Mouse (Mus musculus): ENCODE measurements around the gene Tmcc3.

The Tmcc3 gene

DNA sequence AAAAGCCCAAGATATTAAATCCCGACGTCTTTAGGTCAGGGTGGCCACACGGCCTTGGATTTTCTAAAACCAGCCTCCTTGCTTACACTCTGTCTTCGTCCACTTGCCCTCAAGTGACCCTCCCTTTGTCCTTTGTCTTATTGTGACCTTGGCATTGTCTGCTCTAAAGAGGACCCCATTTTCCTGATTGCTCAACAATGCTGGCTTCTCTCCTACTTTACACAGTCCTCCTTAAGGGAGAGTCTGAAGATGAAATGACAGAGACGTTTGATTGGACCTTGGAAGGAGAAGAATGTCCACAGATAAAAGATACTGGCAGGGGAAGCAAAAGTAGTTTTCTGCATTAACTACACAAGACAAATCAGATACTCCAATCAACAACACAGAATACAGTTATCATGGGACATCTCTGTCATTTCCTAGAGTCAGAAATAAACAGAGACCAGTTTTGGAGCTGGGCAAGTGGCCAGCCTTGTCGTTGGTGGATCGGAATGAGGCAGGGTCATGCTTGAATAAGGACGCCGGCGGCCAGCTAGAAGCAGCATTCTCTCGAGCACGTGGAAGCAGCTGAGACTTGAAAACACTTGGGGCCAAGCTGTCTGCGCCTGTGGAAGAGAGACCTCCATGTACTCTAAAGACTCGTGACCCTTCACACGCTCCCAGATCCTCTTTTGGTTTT lies 150.8 kb downstream of the Tmcc3 start:
- in situ Hi-C loops (cut with MboI; ENCODE audit: unreplicated experiment in 2 of 2): no loop called here

- in situ Hi-C loops (cut with MboI; ENCODE audit: unreplicated experiment in 2 of 2): no loop called here
These were observed 151.7 kb downstream of the Tmcc3 start for GRCm38 (mm10) chr10:94463410-94463809.

DNA sequence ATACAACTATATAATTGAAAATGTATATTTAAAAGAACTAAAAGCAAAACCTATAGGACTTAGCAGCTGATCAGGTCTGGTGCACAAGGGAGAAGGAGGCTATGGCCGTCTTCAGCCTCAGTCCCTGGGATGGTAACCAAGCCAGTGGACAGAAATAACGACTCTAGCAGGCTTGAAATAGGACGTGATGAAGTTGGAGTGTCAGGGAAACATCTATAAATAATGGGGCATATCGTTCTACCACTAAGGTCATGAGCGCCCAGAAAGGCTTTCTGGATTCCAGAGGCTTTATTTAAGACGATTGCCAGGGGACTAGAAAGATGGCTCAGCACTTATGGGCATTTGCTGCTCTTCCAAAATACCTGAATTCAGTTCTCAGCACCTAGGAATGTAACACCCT lies 153.9 kb downstream of the Tmcc3 start:
- in situ Hi-C loops (cut with MboI; ENCODE audit: unreplicated experiment in 2 of 2): no loop called here

GRCm38 (mm10) chr10:94466313-94466712 lies 154.6 kb downstream of the Tmcc3 start:
- in situ Hi-C loops (cut with MboI; ENCODE audit: unreplicated experiment in 2 of 2): no loop called here

DNA sequence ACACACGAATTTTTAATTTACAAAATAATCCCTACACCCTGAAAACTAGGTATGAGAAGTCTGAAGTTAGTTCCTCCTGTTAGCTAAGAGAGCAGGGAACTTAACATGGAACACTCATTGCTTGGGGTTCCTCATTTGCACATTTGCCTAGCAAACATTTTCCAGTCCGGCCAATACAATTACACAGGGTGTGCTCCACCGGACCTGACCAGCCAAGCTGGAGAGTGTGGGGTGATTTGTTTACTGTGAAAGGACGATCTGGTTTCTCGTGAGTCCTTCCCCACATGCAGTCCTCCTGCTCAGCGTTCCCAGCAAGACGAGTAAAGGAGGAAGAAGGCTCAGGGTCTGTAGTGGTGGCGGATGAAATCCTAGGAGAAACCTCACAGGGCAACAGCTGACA lies 159.7 kb downstream of the Tmcc3 start:
- in situ Hi-C loops (cut with MboI; ENCODE audit: unreplicated experiment in 2 of 2): no loop called here

GRCm38 (mm10) chr10:94473501-94473900 lies 161.8 kb downstream of the Tmcc3 start:
- in situ Hi-C loops (cut with MboI; ENCODE audit: unreplicated experiment in 2 of 2): no loop called here

DNA sequence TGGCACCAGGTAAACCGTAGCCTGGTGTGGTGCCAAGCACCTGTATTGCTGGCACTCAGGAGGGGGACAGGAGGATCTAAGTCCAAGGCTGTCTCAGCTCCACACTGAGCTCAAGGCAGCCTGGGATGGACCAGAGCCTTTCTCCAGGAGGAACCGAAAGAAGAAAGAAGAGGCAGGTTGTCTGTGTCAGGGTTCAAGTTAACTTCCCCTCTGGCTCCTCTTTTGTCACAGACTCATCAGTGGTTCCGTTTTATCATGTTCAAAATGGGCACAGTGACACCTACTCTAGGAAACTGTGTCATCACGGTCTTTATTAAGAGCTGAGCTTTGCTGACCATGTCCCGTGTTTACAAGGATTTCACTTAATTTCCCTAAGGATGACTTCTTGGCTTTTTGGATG lies 162.4 kb downstream of the Tmcc3 start:
- in situ Hi-C loops (cut with MboI; ENCODE audit: unreplicated experiment in 2 of 2): no loop called here

GRCm38 (mm10) chr10:94477366-94478225 lies 165.8 kb downstream of the Tmcc3 start:
- in situ Hi-C loops (cut with MboI; ENCODE audit: unreplicated experiment in 2 of 2): no loop called here

DNA sequence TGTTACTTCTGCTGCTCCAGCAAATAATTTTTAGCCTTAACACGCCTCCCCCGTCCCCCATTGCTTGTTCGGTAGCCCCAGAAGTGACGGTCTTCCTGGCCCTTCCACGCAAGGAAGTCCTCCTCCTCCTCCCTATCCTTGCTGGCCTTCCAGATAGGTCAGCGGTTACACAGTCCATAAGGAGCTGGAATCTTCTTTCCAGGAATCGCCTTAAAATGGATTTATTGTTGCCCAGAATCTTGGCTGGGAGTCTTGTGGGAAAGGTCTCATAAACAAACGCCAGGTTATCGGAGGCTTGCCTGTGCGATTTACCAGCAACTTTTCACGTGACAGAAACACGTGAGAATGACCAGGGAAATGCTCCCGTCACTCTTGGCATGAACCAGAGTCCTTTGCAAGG lies 167.9 kb downstream of the Tmcc3 start:
- in situ Hi-C loops (cut with MboI; ENCODE audit: unreplicated experiment in 2 of 2): no loop called here

DNA sequence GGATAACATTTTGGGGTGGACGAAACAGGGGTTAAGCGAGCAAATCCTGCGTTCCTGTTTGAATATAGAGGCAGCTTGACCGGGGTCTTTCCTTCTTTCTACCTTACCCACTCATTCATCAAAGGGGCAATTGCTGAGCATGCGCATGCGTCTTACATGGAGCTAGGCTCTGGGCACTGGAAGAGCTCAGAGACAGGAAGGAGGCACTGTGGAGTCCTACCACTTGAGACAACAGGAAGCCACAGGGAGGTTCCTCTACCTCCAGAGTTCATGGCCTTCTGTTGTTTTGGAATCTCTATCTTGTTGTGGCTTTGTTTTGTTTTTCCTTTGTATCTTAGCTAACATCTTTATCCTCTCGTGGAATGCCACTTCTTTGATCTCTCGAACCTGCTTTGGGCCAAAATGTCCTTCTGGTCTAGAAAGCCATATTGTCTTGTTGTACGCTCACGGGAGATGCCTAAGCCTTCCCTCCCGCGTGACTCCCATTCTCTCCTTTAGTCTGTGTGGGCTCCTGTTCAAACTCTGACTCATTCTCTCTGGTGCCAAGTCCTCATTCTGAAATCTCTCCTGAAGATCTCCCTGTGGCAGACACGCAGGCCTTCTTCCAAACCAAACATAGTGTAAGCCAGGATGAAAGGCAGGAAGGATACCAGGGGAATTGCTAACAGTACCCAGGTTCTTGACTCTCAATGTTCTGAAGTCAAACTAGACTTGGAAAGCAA lies 168.8 kb downstream of the Tmcc3 start:
- in situ Hi-C loops (cut with MboI; ENCODE audit: unreplicated experiment in 2 of 2): no loop called here

- in situ Hi-C loops (cut with MboI; ENCODE audit: unreplicated experiment in 2 of 2): no loop called here
These were observed 169.9 kb downstream of the Tmcc3 start for GRCm38 (mm10) chr10:94481613-94482012.

DNA sequence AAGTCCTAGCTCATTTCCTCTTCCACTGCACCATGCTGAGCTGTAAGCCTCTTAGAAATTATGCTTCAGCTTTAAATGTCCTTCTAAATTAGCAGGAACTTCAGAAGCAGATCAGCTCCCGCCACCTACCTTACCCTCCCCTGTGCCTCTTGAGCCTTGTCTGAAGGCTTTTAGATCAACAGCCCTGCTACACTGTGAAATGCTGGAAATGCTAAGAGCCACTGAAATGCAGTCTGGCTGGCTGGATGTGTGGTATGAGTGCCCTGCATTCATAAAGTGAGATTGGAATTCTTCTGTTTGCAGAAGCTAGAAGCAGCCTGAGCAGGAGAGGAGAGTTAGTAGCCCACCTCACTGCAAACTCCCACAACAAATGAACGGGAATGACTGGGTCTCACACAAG lies 174.4 kb downstream of the Tmcc3 start:
- in situ Hi-C loops (cut with MboI; ENCODE audit: unreplicated experiment in 2 of 2): no loop called here

DNA sequence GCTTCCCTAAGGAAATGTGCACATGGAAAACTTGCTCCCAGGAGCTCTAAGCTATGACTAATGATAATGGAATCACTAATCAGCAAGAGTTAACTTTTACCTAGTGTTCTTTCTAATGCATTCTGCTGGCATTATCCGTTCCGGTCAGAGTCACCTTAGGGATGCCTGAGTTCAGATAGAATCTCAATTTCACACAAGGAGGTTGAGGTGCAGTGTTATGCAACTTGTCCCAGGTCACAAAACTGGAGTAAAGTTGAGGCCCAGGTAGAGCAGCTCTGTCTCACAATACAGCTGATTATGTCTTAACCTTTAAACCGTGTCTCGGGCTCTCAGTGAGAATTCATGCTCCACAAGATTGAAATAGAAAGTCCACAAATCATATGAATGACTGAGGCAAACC lies 177.8 kb downstream of the Tmcc3 start:
- in situ Hi-C loops (cut with MboI; ENCODE audit: unreplicated experiment in 2 of 2): no loop called here

- in situ Hi-C loops (cut with MboI; ENCODE audit: unreplicated experiment in 2 of 2): no loop called here
These were observed 179.3 kb downstream of the Tmcc3 start for GRCm38 (mm10) chr10:94491006-94491405.

DNA sequence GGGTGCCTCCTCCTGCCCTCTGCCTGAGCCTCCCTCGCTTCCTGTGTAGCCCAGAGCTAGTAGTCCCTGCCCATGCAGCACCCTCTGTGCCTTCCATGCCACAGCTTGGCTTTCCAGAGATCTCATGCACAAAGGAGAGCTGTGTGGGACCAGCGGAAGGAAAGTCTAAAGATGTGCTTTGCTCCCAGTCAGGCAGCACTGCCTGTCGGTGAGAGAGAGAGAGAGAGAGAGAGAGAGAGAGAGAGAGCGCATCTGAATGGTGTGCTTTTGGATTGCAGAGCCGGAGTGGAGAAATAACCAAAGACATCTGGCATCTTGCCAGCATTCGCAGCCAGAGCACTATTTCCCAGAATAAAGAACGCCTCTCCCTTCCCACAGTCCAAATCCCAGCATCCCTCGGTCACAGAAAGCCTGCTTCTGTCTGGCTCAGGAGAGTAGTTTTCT lies 182.7 kb downstream of the Tmcc3 start:
- in situ Hi-C loops (cut with MboI; ENCODE audit: unreplicated experiment in 2 of 2): no loop called here

DNA sequence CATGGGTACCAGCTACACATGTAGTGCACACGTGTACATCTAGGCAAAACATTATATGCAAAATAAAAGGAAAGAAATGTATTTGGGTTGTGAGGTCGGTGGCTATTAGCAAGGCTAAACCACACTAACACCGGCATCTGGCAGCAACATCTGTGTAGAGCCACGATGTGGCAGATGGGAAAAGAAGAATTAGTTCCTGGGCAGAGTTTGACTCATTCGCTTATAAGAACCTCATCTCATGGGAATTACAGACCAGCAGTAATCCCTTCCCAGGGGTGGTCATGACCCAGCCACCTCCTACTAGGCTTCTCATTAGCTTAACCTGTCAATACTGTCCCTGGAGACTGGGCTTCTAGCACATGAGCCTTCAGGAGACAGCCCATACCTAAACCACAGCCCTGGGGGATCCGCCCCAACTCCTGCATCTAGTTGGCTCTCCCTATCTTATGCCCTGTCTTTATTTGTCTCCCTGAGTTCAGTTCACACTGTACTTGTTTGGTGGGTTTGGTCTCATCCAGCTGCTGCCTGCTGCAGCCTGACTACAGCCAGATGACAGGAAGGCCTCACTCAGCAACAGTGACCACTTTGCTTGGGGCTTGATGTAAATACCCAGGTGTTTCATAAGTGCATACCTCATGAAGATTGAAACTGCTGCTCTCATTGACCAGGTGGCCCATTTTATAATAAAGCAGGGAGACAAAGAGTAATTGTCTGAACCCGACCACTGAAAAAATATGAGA lies 183.9 kb downstream of the Tmcc3 start:
- in situ Hi-C loops (cut with MboI; ENCODE audit: unreplicated experiment in 2 of 2): no loop called here

GRCm38 (mm10) chr10:94496826-94497440 lies 185.2 kb downstream of the Tmcc3 start:
- in situ Hi-C loops (cut with MboI; ENCODE audit: unreplicated experiment in 2 of 2): no loop called here

- in situ Hi-C loops (cut with MboI; ENCODE audit: unreplicated experiment in 2 of 2): no loop called here
These were observed 188.6 kb downstream of the Tmcc3 start for GRCm38 (mm10) chr10:94500210-94500876.

DNA sequence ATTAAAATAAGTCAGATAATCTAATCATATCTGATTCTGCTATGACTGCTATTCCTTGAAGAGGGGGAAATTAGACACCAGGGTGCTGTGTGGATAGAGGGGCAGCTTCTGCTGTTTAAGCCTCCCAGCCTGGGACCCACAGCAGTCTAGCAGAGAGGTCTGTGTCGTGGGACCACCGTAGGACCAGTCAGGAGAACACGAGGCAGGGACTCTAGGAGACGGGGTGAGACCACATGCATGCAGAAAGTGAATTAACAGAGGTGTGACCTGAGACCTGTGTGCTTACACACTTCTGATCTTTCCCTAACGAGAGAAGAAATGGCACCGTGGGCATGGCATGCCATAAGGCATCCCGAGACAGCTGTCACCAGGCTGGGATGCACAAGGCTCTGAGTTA lies 189.1 kb downstream of the Tmcc3 start:
- in situ Hi-C loops (cut with MboI; ENCODE audit: unreplicated experiment in 2 of 2): no loop called here

GRCm38 (mm10) chr10:94501796-94502195 lies 190.0 kb downstream of the Tmcc3 start:
- in situ Hi-C loops (cut with MboI; ENCODE audit: unreplicated experiment in 2 of 2): no loop called here
